Mouse (Mus musculus): Measurements from ENCODE around the gene Plcl1. TPM values are rescaled to one million over a fixed set of nuclear protein-coding genes. Genes with fewer than 3 reads are reported as not detected.

Gene Plcl1
- polyA plus RNA-seq, 1 experiment from 2014 or later: 1.1 TPM

- H3K27ac ChIP-seq (replicated peaks; ENCODE audit: low read depth, low read length): no peak overlapping the region
- ATAC-seq (ENCODE audit: insufficient number of reproducible peaks, low FRiP score, low TSS enrichment, low read depth) (no peak), DNase-seq (ENCODE audit: low spot score) (no peak)
- no peaks in the 10 kb centered on the region for H3K9me3 ChIP-seq (ENCODE audit: control insufficient read depth, low read length)
- no peak overlapping the region for H3K4me3 ChIP-seq (ENCODE audit: low read depth, low read length)
- WGBS: 73% methylated on average over 10 of the region's 10 CpGs
- no peaks in the 10 kb centered on the region for H3K4me1 ChIP-seq (ENCODE audit: control insufficient read depth, insufficient read depth, low read length)
- no peaks in the 10 kb centered on the region for H3K36me3 ChIP-seq (ENCODE audit: control insufficient read depth, insufficient read depth, low read length)
- no peaks in the 10 kb centered on the region for H3K27me3 ChIP-seq (ENCODE audit: control insufficient read depth, insufficient read depth, low read length)
- no peak overlapping the region for H3K9ac ChIP-seq (ENCODE audit: low read length)
- H3K4me2 ChIP-seq (ENCODE audit: low read depth, severe bottlenecking): no peak overlapping the region
Measured at GRCm38 (mm10) chr1:55665137-55665827, 259.6 kb downstream of the Plcl1 start.

- Histone ChIP-seq H3K4me3 (ENCODE audit: low read depth, low read length) (no peak overlapping the region), H3K4me1 (ENCODE audit: control insufficient read depth, insufficient read depth, low read length) (no peaks in the 10 kb centered on the region), H3K4me2 (ENCODE audit: low read depth, severe bottlenecking) (no peak overlapping the region), H3K27me3 (ENCODE audit: control insufficient read depth, insufficient read depth, low read length) (no peaks in the 10 kb centered on the region), H3K9ac (ENCODE audit: low read length) (no peak overlapping the region), H3K9me3 (ENCODE audit: control insufficient read depth, low read length) (no peaks in the 10 kb centered on the region), H3K36me3 (ENCODE audit: control insufficient read depth, insufficient read depth, low read length) (no peaks in the 10 kb centered on the region), H3K27ac (replicated peaks; ENCODE audit: low read depth, low read length) (no peak overlapping the region)
- ATAC-seq (ENCODE audit: insufficient number of reproducible peaks, low FRiP score, low TSS enrichment, low read depth): no peak
- no peak for DNase-seq (ENCODE audit: low spot score)
- 52% methylated on average over 11 of the region's 11 CpGs for WGBS
Measured at GRCm38 (mm10) chr1:55665828-55666673, 260.3 kb downstream of the Plcl1 start.

GRCm38 (mm10) chr1:55666798-55667197 lies 261.1 kb downstream of the Plcl1 start:
- H3K36me3 ChIP-seq (ENCODE audit: control insufficient read depth, insufficient read depth, low read length): no peaks in the 10 kb centered on the region
- no peak overlapping the region for H3K4me3 ChIP-seq (ENCODE audit: low read depth, low read length)
- DNase-seq (ENCODE audit: low spot score): no peak
- no peaks in the 10 kb centered on the region for H3K4me1 ChIP-seq (ENCODE audit: control insufficient read depth, insufficient read depth, low read length)
- H3K27ac ChIP-seq (replicated peaks; ENCODE audit: low read depth, low read length): no peak overlapping the region
- H3K9ac ChIP-seq (ENCODE audit: low read length): no peak overlapping the region
- H3K9me3 ChIP-seq (ENCODE audit: control insufficient read depth, low read length): no peaks in the 10 kb centered on the region
- H3K27me3 ChIP-seq (ENCODE audit: control insufficient read depth, insufficient read depth, low read length): no peaks in the 10 kb centered on the region
- 64% methylated on average over 5 of the region's 5 CpGs for WGBS
- no peak overlapping the region for H3K4me2 ChIP-seq (ENCODE audit: low read depth, severe bottlenecking)
- ATAC-seq (ENCODE audit: insufficient number of reproducible peaks, low FRiP score, low TSS enrichment, low read depth): no peak

- H3K9ac ChIP-seq (ENCODE audit: low read length): no peak overlapping the region
- H3K27ac ChIP-seq (replicated peaks; ENCODE audit: low read depth, low read length): no peak overlapping the region
- no peaks in the 10 kb centered on the region for H3K9me3 ChIP-seq (ENCODE audit: control insufficient read depth, low read length)
- ATAC-seq (ENCODE audit: insufficient number of reproducible peaks, low FRiP score, low TSS enrichment, low read depth) (no peak), DNase-seq (ENCODE audit: low spot score) (no peak)
- no peaks in the 10 kb centered on the region for H3K27me3 ChIP-seq (ENCODE audit: control insufficient read depth, insufficient read depth, low read length)
- WGBS: 56% methylated on average over 4 of the region's 4 CpGs
- no peak overlapping the region for H3K4me3 ChIP-seq (ENCODE audit: low read depth, low read length)
- H3K4me2 ChIP-seq (ENCODE audit: low read depth, severe bottlenecking): no peak overlapping the region
- H3K36me3 ChIP-seq (ENCODE audit: control insufficient read depth, insufficient read depth, low read length): no peaks in the 10 kb centered on the region
- no peaks in the 10 kb centered on the region for H3K4me1 ChIP-seq (ENCODE audit: control insufficient read depth, insufficient read depth, low read length)
Measured at GRCm38 (mm10) chr1:55668622-55669237, 263.0 kb downstream of the Plcl1 start.

GRCm38 (mm10) chr1:55682676-55683075 lies 277.0 kb downstream of the Plcl1 start:
- Histone ChIP-seq H3K4me3 (ENCODE audit: low read depth, low read length) (no peak overlapping the region), H3K9ac (ENCODE audit: low read length) (no peak overlapping the region), H3K27me3 (ENCODE audit: control insufficient read depth, insufficient read depth, low read length) (no peaks in the 10 kb centered on the region), H3K36me3 (ENCODE audit: control insufficient read depth, insufficient read depth, low read length) (no peaks in the 10 kb centered on the region), H3K9me3 (ENCODE audit: control insufficient read depth, low read length) (no peaks in the 10 kb centered on the region), H3K4me1 (ENCODE audit: control insufficient read depth, insufficient read depth, low read length) (no peaks in the 10 kb centered on the region), H3K27ac (replicated peaks; ENCODE audit: low read depth, low read length) (no peak overlapping the region), H3K4me2 (ENCODE audit: low read depth, severe bottlenecking) (no peak overlapping the region)
- ATAC-seq (ENCODE audit: insufficient number of reproducible peaks, low FRiP score, low TSS enrichment, low read depth): no peak
- WGBS: 93% methylated on average over 3 of the region's 3 CpGs
- DNase-seq (ENCODE audit: low spot score): no peak

GRCm38 (mm10) chr1:55686261-55686660 lies 280.5 kb downstream of the Plcl1 start:
- DNase-seq (ENCODE audit: low spot score): no peak
- ATAC-seq (ENCODE audit: insufficient number of reproducible peaks, low FRiP score, low TSS enrichment, low read depth): no peak
- Histone ChIP-seq H3K9ac (ENCODE audit: low read length) (no peak overlapping the region), H3K27me3 (ENCODE audit: control insufficient read depth, insufficient read depth, low read length) (no peaks in the 10 kb centered on the region), H3K36me3 (ENCODE audit: control insufficient read depth, insufficient read depth, low read length) (no peaks in the 10 kb centered on the region), H3K4me1 (ENCODE audit: control insufficient read depth, insufficient read depth, low read length) (no peaks in the 10 kb centered on the region), H3K4me3 (ENCODE audit: low read depth, low read length) (no peak overlapping the region), H3K4me2 (ENCODE audit: low read depth, severe bottlenecking) (no peak overlapping the region), H3K27ac (replicated peaks; ENCODE audit: low read depth, low read length) (no peak overlapping the region), H3K9me3 (ENCODE audit: control insufficient read depth, low read length) (no peaks in the 10 kb centered on the region)
- WGBS: 84% methylated on average over 5 of the region's 5 CpGs

- WGBS: 82% methylated on average over 10 of the region's 10 CpGs
- ATAC-seq (ENCODE audit: insufficient number of reproducible peaks, low FRiP score, low TSS enrichment, low read depth) (no peak), DNase-seq (ENCODE audit: low spot score) (no peak)
- H3K9ac ChIP-seq (ENCODE audit: low read length): no peak overlapping the region
- no peak overlapping the region for H3K4me3 ChIP-seq (ENCODE audit: low read depth, low read length)
- H3K27ac ChIP-seq (replicated peaks; ENCODE audit: low read depth, low read length): no peak overlapping the region
- H3K36me3 ChIP-seq (ENCODE audit: control insufficient read depth, insufficient read depth, low read length): no peaks in the 10 kb centered on the region
- no peaks in the 10 kb centered on the region for H3K9me3 ChIP-seq (ENCODE audit: control insufficient read depth, low read length)
- H3K27me3 ChIP-seq (ENCODE audit: control insufficient read depth, insufficient read depth, low read length): no peaks in the 10 kb centered on the region
- H3K4me2 ChIP-seq (ENCODE audit: low read depth, severe bottlenecking): no peak overlapping the region
- no peaks in the 10 kb centered on the region for H3K4me1 ChIP-seq (ENCODE audit: control insufficient read depth, insufficient read depth, low read length)
Measured at GRCm38 (mm10) chr1:55693636-55694220, 288.0 kb downstream of the Plcl1 start.

- H3K27ac ChIP-seq (replicated peaks; ENCODE audit: low read depth, low read length): no peak overlapping the region
- no peak overlapping the region for H3K9ac ChIP-seq (ENCODE audit: low read length)
- H3K9me3 ChIP-seq (ENCODE audit: control insufficient read depth, low read length): no peaks in the 10 kb centered on the region
- H3K4me1 ChIP-seq (ENCODE audit: control insufficient read depth, insufficient read depth, low read length): no peaks in the 10 kb centered on the region
- no peaks in the 10 kb centered on the region for H3K27me3 ChIP-seq (ENCODE audit: control insufficient read depth, insufficient read depth, low read length)
- no peak overlapping the region for H3K4me2 ChIP-seq (ENCODE audit: low read depth, severe bottlenecking)
- H3K36me3 ChIP-seq (ENCODE audit: control insufficient read depth, insufficient read depth, low read length): no peaks in the 10 kb centered on the region
- ATAC-seq (ENCODE audit: insufficient number of reproducible peaks, low FRiP score, low TSS enrichment, low read depth) (no peak), DNase-seq (ENCODE audit: low spot score) (no peak)
- 93% methylated on average over 5 of the region's 5 CpGs for WGBS
- no peak overlapping the region for H3K4me3 ChIP-seq (ENCODE audit: low read depth, low read length)
Measured at GRCm38 (mm10) chr1:55696206-55696605, 290.5 kb downstream of the Plcl1 start.

Measured in limb, embryonic 11.5 days (tissue).